In genomic region chr1:59237614-59238211, GRCm38 (mm10) we compare ENCODE assay signal across 8 mouse cellular contexts. TPM values are rescaled to one million over a fixed set of nuclear protein-coding genes. Genes with fewer than 3 reads are reported as not detected.
DNase-seq lines count a peak whose midpoint lies in the region; ATAC-seq and TF ChIP-seq lines count a peak whose summit lies in the region.

No protein-coding gene starts in this region.

- H3K9me3 ChIP-seq in forebrain, embryonic 14.5 days (replicated peaks; ENCODE audit: control insufficient read depth, low read length): no peaks in the 10 kb centered on the region
- H3K9me3 ChIP-seq in liver, embryonic 16.5 days (replicated peaks; ENCODE audit: control insufficient read depth, low read length): no peaks in the 10 kb centered on the region
- peaks cover 6% of the 10 kb centered on the region; the same call in 1 of the 2 replicates for H3K9me3 ChIP-seq in neural tube, embryonic 12.5 days
- H3K9me3 ChIP-seq in stomach, postnatal 0 days (ENCODE audit: control insufficient read depth, low read length): no peaks in the 10 kb centered on the region

- H3K27ac ChIP-seq in forebrain, embryonic 14.5 days (ENCODE audit: low read depth, low read length): no peak overlapping the region
- H3K27ac ChIP-seq in liver, embryonic 16.5 days (ENCODE audit: low read length): peak overlapping the region; percentile 61
- H3K27ac ChIP-seq in neural tube, embryonic 12.5 days: no peak overlapping the region
- H3K27ac ChIP-seq in stomach, postnatal 0 days (replicated peaks): peak overlapping the region; percentile 53; the same call in 1 of the 2 replicates

- ATAC-seq in forebrain, embryonic 14.5 days: peak; percentile 43
- peak; percentile 46 for ATAC-seq in liver, embryonic 16.5 days (ENCODE audit: low read depth)
- ATAC-seq in neural tube, embryonic 12.5 days (ENCODE audit: low FRiP score, low read depth): peak; percentile 42
- peak; percentile 44 for ATAC-seq in stomach, postnatal 0 days (ENCODE audit: low FRiP score, low TSS enrichment)

- DNase-seq in ES-CJ7 (ENCODE audit: low read depth, low spot score): peak; percentile 83
- peak; percentile 78 for DNase-seq in cerebellum, adult 11 months
- peak; percentile 76 for DNase-seq in forebrain, embryonic 14.5 days (ENCODE audit: low spot score)
- DNase-seq in heart, postnatal 14 days: peak; percentile 58 to 69
- DNase-seq in large intestine, adult 2 months (ENCODE audit: low read depth, low spot score): peak; percentile 69
- DNase-seq in stomach, postnatal 0 days (ENCODE audit: low spot score): peak; percentile 76

- WGBS in forebrain, embryonic 14.5 days: under 1% methylated on average over 19 of the region's 19 CpGs
- WGBS in large intestine, adult 2 months: under 1% methylated on average over 19 of the region's 19 CpGs
- WGBS in liver, embryonic 16.5 days (ENCODE audit: insufficient replicate concordance): 1% methylated on average over 19 of the region's 19 CpGs
- WGBS in neural tube, embryonic 12.5 days: under 1% methylated on average over 19 of the region's 19 CpGs
- under 1% methylated on average over 19 of the region's 19 CpGs for WGBS in stomach, postnatal 0 days

- no peak for TF ChIP-seq EP300 in stomach, postnatal 0 days (optimal IDR thresholded peaks at IDR 0.05)

- TF ChIP-seq CTCF in stomach, postnatal 0 days (IDR thresholded peaks at IDR 0.05; ENCODE audit: low read depth): peak; percentile 87

- no peaks in the 10 kb centered on the region for H3K27me3 ChIP-seq in forebrain, embryonic 14.5 days (replicated peaks; ENCODE audit: control insufficient read depth, insufficient read depth, low read length)
- H3K27me3 ChIP-seq in liver, embryonic 16.5 days (ENCODE audit: control insufficient read depth, insufficient read depth, low read depth, low read length): no peaks in the 10 kb centered on the region
- no peaks in the 10 kb centered on the region for H3K27me3 ChIP-seq in neural tube, embryonic 12.5 days (replicated peaks)
- no peaks in the 10 kb centered on the region for H3K27me3 ChIP-seq in stomach, postnatal 0 days (ENCODE audit: control insufficient read depth, insufficient read depth, low read length)

- H3K9ac ChIP-seq in forebrain, embryonic 14.5 days (ENCODE audit: low read length): peak overlapping the region; percentile 61
- H3K9ac ChIP-seq in liver, embryonic 16.5 days (ENCODE audit: low read depth, low read length): peak overlapping the region; percentile 86
- H3K9ac ChIP-seq in neural tube, embryonic 12.5 days: peak overlapping the region; percentile 54
- peak overlapping the region; percentile 19 for H3K9ac ChIP-seq in stomach, postnatal 0 days (ENCODE audit: low read length)

- peak overlapping the region; percentile 57 for H3K4me2 ChIP-seq in forebrain, embryonic 14.5 days (ENCODE audit: low read length)
- peak overlapping the region; percentile 95 for H3K4me2 ChIP-seq in liver, embryonic 16.5 days (ENCODE audit: low read depth, low read length)
- peak overlapping the region; percentile 77 for H3K4me2 ChIP-seq in neural tube, embryonic 12.5 days (replicated peaks)
- H3K4me2 ChIP-seq in stomach, postnatal 0 days (replicated peaks; ENCODE audit: low read depth): peak overlapping the region; percentile 87

- peak overlapping the region; percentile 77 for H3K4me3 ChIP-seq in forebrain, embryonic 14.5 days (ENCODE audit: low read depth, low read length)
- peak overlapping the region; percentile 76 for H3K4me3 ChIP-seq in liver, embryonic 16.5 days (ENCODE audit: low read depth, low read length)
- peak overlapping the region; percentile 75 for H3K4me3 ChIP-seq in neural tube, embryonic 12.5 days
- H3K4me3 ChIP-seq in stomach, postnatal 0 days (ENCODE audit: low read depth, low read length): peak overlapping the region; percentile 87

- no peaks in the 10 kb centered on the region for H3K36me3 ChIP-seq in forebrain, embryonic 14.5 days (ENCODE audit: control insufficient read depth, insufficient read depth, low read length)
- H3K36me3 ChIP-seq in liver, embryonic 16.5 days (ENCODE audit: control insufficient read depth, insufficient read depth): no peaks in the 10 kb centered on the region
- no peaks in the 10 kb centered on the region for H3K36me3 ChIP-seq in neural tube, embryonic 12.5 days
- no peaks in the 10 kb centered on the region for H3K36me3 ChIP-seq in stomach, postnatal 0 days (ENCODE audit: control insufficient read depth, insufficient read depth, low read length)

- intact Hi-C loops in heart, postnatal 14 days (cut with DNase I): loop anchor here (2.0 to 10.0 kb wide), 5 partner anchors 90 to 463 kb away; partner anchors contain the start of gene Fzd7

- 0 out of 2 replicates have a peak, but pooled peaks cover 4% of the 10 kb centered on the region for H3K4me1 ChIP-seq in forebrain, embryonic 14.5 days (ENCODE audit: control insufficient read depth, insufficient read depth, low read length)
- H3K4me1 ChIP-seq in liver, embryonic 16.5 days (ENCODE audit: control insufficient read depth, low read depth, low read length): peaks cover 5% of the 10 kb centered on the region; the same call in 1 of the 2 replicates
- H3K4me1 ChIP-seq in neural tube, embryonic 12.5 days: no peaks in the 10 kb centered on the region
- no peaks in the 10 kb centered on the region for H3K4me1 ChIP-seq in stomach, postnatal 0 days (replicated peaks; ENCODE audit: control insufficient read depth, insufficient read depth)

RNA-seq across cellular contexts. Expression of gene Als2, which starts 0.7 kb away (rescaled TPM):
- 10.7 and 17.4 TPM in 2 replicates for polyA plus RNA-seq in forebrain, embryonic 14.5 days (2014; fragmentation: Nextera tagmentation; extraction: Ambion mirVana)
- total RNA-seq in heart, postnatal 14 days (2021): 1 to 10 TPM; 8.5 to 9.2 TPM
- 3.5 and 10.3 TPM in 2 replicates for polyA plus RNA-seq in large intestine, adult 2 months (2012; rRNA removed)
- polyA plus RNA-seq in liver, embryonic 16.5 days (2015; fragmentation: Nextera tagmentation; extraction: Ambion mirVana): 7.9 and 8.0 TPM in 2 replicates
- polyA plus RNA-seq in neural tube, embryonic 12.5 days (2016; fragmentation: Nextera tagmentation; extraction: Ambion mirVana): 18.4 and 18.5 TPM in 2 replicates
- polyA plus RNA-seq in stomach, postnatal 0 days (2015; fragmentation: Nextera tagmentation; extraction: Ambion mirVana): 3.4 and 3.6 TPM in 2 replicates

RNA-seq across cellular contexts. Expression of gene Cdk15, which starts 19.0 kb away (rescaled TPM):
- polyA plus RNA-seq in forebrain, embryonic 14.5 days (2014; fragmentation: Nextera tagmentation; extraction: Ambion mirVana): 0.28 and 0.30 TPM in 2 replicates
- under 1 TPM in 1 of 2 experiments, not detected in 1; 0.26 TPM for total RNA-seq in heart, postnatal 14 days (2021)
- not detected in 2 replicates for polyA plus RNA-seq in large intestine, adult 2 months (2012; rRNA removed)
- polyA plus RNA-seq in liver, embryonic 16.5 days (2015; fragmentation: Nextera tagmentation; extraction: Ambion mirVana): not detected in 2 replicates
- polyA plus RNA-seq in neural tube, embryonic 12.5 days (2016; fragmentation: Nextera tagmentation; extraction: Ambion mirVana): 0.42 and 0.63 TPM in 2 replicates
- polyA plus RNA-seq in stomach, postnatal 0 days (2015; fragmentation: Nextera tagmentation; extraction: Ambion mirVana): 0.31 and 0.49 TPM in 2 replicates

Comparison
In these comparisons a context has a peak if more than half of its experiments do, and no peak if none do; other contexts are left out.
1. H3K27ac ChIP-seq: peak in liver, embryonic 16.5 days (single experiment) and stomach, postnatal 0 days (single experiment); none in forebrain, embryonic 14.5 days (single experiment) and neural tube, embryonic 12.5 days (single experiment).
2. H3K9ac ChIP-seq: peak in every context shown above with its lines; median percentile 86 in liver, embryonic 16.5 days; 61 in forebrain, embryonic 14.5 days; 54 in neural tube, embryonic 12.5 days; 19 in stomach, postnatal 0 days.
3. Peak in every context shown above with its lines, with median percentiles within 50 percentile points of each other: DNase-seq, ATAC-seq, H3K4me2 ChIP-seq and H3K4me3 ChIP-seq.